Mouse (Mus musculus): Measurements from ENCODE around the gene Wdr6.

Gene Wdr6

GRCm38 (mm10) chr9:108523341-108523740 is 55.2 kb downstream of the Wdr6 start:
- DNase-seq: no peak
